Mouse (Mus musculus): ENCODE data around the gene Sec23ip.

- no peak for TF ChIP-seq GATA1 (IDR thresholded peaks at IDR 0.05; ENCODE audit: borderline replicate concordance, low read length)
- TF ChIP-seq FLI1 (IDR thresholded peaks at IDR 0.05; ENCODE audit: low read length) = no peak
Measured at GRCm38 (mm10) chr7:128727701-128728100, 17.0 kb upstream of the Sec23ip start.
